Mouse (Mus musculus): ENCODE data around the gene Tmem107. TPM values are rescaled to one million over a fixed set of nuclear protein-coding genes. Genes with fewer than 3 reads are reported as not detected.

Gene Tmem107
- total and polyA plus RNA-seq, 2 experiments from 2014 or later = 41.7 to 45.6 TPM

- 50% methylated on average over 8 of the region's 9 CpGs for WGBS
- ATAC-seq = no peak
- Histone ChIP-seq H3K4me3 (ENCODE audit: low read depth, low read length) (no peak overlapping the region), H3K4me2 (ENCODE audit: low read depth) (no peak overlapping the region), H3K27ac (ENCODE audit: low read depth, low read length) (no peak overlapping the region), H3K36me3 (ENCODE audit: insufficient read depth) (no peaks in the 10 kb centered on the region), H3K4me1 (ENCODE audit: insufficient read depth) (peaks cover 12% of the 10 kb centered on the region), H3K9me3 (ENCODE audit: low read length) (no peaks in the 10 kb centered on the region), H3K27me3 (ENCODE audit: insufficient read depth, low read length) (no peaks in the 10 kb centered on the region), H3K9ac (no peak overlapping the region)
- no peak for DNase-seq
- TF ChIP-seq CTCF (IDR thresholded peaks at IDR 0.05; ENCODE audit: low read depth) = no peak
These were observed 5.3 kb downstream of the Tmem107 start for GRCm38 (mm10) chr11:69075764-69076479.

- no peak overlapping the region for H3K27ac ChIP-seq (ENCODE audit: low read depth, low read length)
- WGBS = 30% methylated on average over 5 of the region's 5 CpGs
- H3K9me3 ChIP-seq (ENCODE audit: low read length) = no peaks in the 10 kb centered on the region
- no peaks in the 10 kb centered on the region for H3K36me3 ChIP-seq (ENCODE audit: insufficient read depth)
- no peak overlapping the region for H3K4me2 ChIP-seq (ENCODE audit: low read depth)
- H3K9ac ChIP-seq = no peak overlapping the region
- no peak for ATAC-seq
- peaks cover 7% of the 10 kb centered on the region for H3K4me1 ChIP-seq (ENCODE audit: insufficient read depth)
- H3K4me3 ChIP-seq (ENCODE audit: low read depth, low read length) = no peak overlapping the region
- H3K27me3 ChIP-seq (ENCODE audit: insufficient read depth, low read length) = no peaks in the 10 kb centered on the region
- TF ChIP-seq CTCF (IDR thresholded peaks at IDR 0.05; ENCODE audit: low read depth) = no peak
- DNase-seq = no peak
These were observed 6.0 kb downstream of the Tmem107 start for GRCm38 (mm10) chr11:69076572-69076971.

GRCm38 (mm10) chr11:69077316-69077715 lies 6.7 kb downstream of the Tmem107 start:
- 90% methylated on average over 9 of the region's 9 CpGs for WGBS
- H3K27me3 ChIP-seq (ENCODE audit: insufficient read depth, low read length) = no peaks in the 10 kb centered on the region
- no peak for TF ChIP-seq CTCF (IDR thresholded peaks at IDR 0.05; ENCODE audit: low read depth)
- no peaks in the 10 kb centered on the region for H3K9me3 ChIP-seq (ENCODE audit: low read length)
- H3K4me2 ChIP-seq (ENCODE audit: low read depth) = no peak overlapping the region
- DNase-seq = no peak
- H3K4me1 ChIP-seq (ENCODE audit: insufficient read depth) = peaks cover under 1% of the 10 kb centered on the region; the same call in 1 of the 2 replicates
- no peak overlapping the region for H3K27ac ChIP-seq (ENCODE audit: low read depth, low read length)
- no peak overlapping the region for H3K4me3 ChIP-seq (ENCODE audit: low read depth, low read length)
- ATAC-seq = no peak
- H3K9ac ChIP-seq = no peak overlapping the region
- no peaks in the 10 kb centered on the region for H3K36me3 ChIP-seq (ENCODE audit: insufficient read depth)

GRCm38 (mm10) chr11:69078041-69078440 lies 7.4 kb downstream of the Tmem107 start:
- no peak overlapping the region for H3K9ac ChIP-seq
- H3K4me2 ChIP-seq (ENCODE audit: low read depth) = no peak overlapping the region
- 84% methylated on average over 6 of the region's 6 CpGs for WGBS
- no peaks in the 10 kb centered on the region for H3K36me3 ChIP-seq (ENCODE audit: insufficient read depth)
- H3K4me3 ChIP-seq (ENCODE audit: low read depth, low read length) = no peak overlapping the region
- H3K27ac ChIP-seq (ENCODE audit: low read depth, low read length) = no peak overlapping the region
- H3K27me3 ChIP-seq (ENCODE audit: insufficient read depth, low read length) = no peaks in the 10 kb centered on the region
- no peaks in the 10 kb centered on the region for H3K4me1 ChIP-seq (ENCODE audit: insufficient read depth)
- no peak for TF ChIP-seq CTCF (IDR thresholded peaks at IDR 0.05; ENCODE audit: low read depth)
- no peaks in the 10 kb centered on the region for H3K9me3 ChIP-seq (ENCODE audit: low read length)
- no peak for ATAC-seq
- DNase-seq = no peak

GRCm38 (mm10) chr11:69078805-69079438 lies 8.3 kb downstream of the Tmem107 start:
- Histone ChIP-seq H3K36me3 (ENCODE audit: insufficient read depth) (no peaks in the 10 kb centered on the region), H3K4me3 (ENCODE audit: low read depth, low read length) (no peak overlapping the region), H3K27me3 (ENCODE audit: insufficient read depth, low read length) (no peaks in the 10 kb centered on the region), H3K27ac (ENCODE audit: low read depth, low read length) (no peak overlapping the region), H3K4me1 (ENCODE audit: insufficient read depth) (no peaks in the 10 kb centered on the region), H3K9ac (no peak overlapping the region), H3K9me3 (ENCODE audit: low read length) (no peaks in the 10 kb centered on the region), H3K4me2 (ENCODE audit: low read depth) (no peak overlapping the region)
- TF ChIP-seq CTCF (IDR thresholded peaks at IDR 0.05; ENCODE audit: low read depth) = no peak
- no peak for ATAC-seq
- WGBS = 85% methylated on average over 5 of the region's 5 CpGs
- DNase-seq = no peak

GRCm38 (mm10) chr11:69080102-69080854 lies 9.7 kb downstream of the Tmem107 start:
- TF ChIP-seq CTCF (IDR thresholded peaks at IDR 0.05; ENCODE audit: low read depth) = no peak
- ATAC-seq (no peak), DNase-seq (no peak)
- no peaks in the 10 kb centered on the region for H3K36me3 ChIP-seq (ENCODE audit: insufficient read depth)
- H3K9ac ChIP-seq = no peak overlapping the region
- no peaks in the 10 kb centered on the region for H3K4me1 ChIP-seq (ENCODE audit: insufficient read depth)
- H3K4me2 ChIP-seq (ENCODE audit: low read depth) = no peak overlapping the region
- H3K9me3 ChIP-seq (ENCODE audit: low read length) = no peaks in the 10 kb centered on the region
- H3K27ac ChIP-seq (ENCODE audit: low read depth, low read length) = no peak overlapping the region
- no peak overlapping the region for H3K4me3 ChIP-seq (ENCODE audit: low read depth, low read length)
- WGBS = 79% methylated on average over 15 of the region's 15 CpGs
- H3K27me3 ChIP-seq (ENCODE audit: insufficient read depth, low read length) = no peaks in the 10 kb centered on the region

GRCm38 (mm10) chr11:69080855-69081222 lies 10.2 kb downstream of the Tmem107 start:
- Histone ChIP-seq H3K4me2 (ENCODE audit: low read depth) (no peak overlapping the region), H3K27me3 (ENCODE audit: insufficient read depth, low read length) (no peaks in the 10 kb centered on the region), H3K36me3 (ENCODE audit: insufficient read depth) (no peaks in the 10 kb centered on the region), H3K9me3 (ENCODE audit: low read length) (no peaks in the 10 kb centered on the region), H3K4me3 (ENCODE audit: low read depth, low read length) (no peak overlapping the region), H3K9ac (no peak overlapping the region), H3K27ac (ENCODE audit: low read depth, low read length) (no peak overlapping the region), H3K4me1 (ENCODE audit: insufficient read depth) (no peaks in the 10 kb centered on the region)
- no peak for DNase-seq
- ATAC-seq = no peak
- WGBS = 87% methylated on average over 8 of the region's 8 CpGs
- no peak for TF ChIP-seq CTCF (IDR thresholded peaks at IDR 0.05; ENCODE audit: low read depth)
